Mouse (Mus musculus): Measurements from ENCODE around the gene Gm10401. TPM values are rescaled to one million over a fixed set of nuclear protein-coding genes. Genes with fewer than 3 reads are reported as not detected.

Gm10401 gene
- polyA plus RNA-seq, 1 experiment from 2014 or later: 60.9 TPM

DNA sequence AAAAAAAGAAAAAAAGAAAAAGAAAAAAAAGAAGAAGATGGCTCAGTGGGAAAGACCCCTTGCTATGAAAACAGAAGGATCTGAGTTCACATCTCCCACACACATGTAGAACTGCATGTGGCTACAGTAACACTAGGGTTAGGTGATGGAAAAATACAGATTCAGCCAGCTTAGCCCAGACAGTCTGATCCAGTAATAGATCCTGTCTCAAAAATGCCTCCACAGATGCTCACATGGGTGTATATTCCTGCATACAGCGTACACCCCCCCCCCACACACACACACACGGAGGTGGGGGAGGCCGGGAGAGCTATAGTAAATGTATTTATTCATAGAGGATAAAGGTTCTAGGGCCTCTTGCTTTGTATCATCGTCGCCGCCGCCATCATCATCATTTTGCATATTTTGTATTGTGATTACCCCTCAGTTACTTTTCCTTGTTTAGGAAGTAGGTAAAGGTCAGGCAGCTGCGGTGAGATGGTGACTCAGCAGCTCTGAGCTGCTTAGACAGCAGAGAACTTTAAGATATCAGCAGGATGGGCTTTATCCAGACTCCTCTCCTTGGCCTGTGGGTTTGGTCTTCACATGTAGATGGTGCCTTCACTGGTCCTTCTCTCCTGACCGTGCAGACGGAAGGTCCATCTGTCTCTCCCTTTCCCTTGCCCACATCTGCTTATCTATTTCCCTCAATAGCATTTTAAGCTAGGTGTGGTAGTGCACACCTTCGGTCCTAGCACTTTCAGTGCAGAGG is 29.2 kb downstream of the Gm10401 start:
- H3K27me3 ChIP-seq (ENCODE audit: control insufficient read depth, insufficient read depth, low read length): no peaks in the 10 kb centered on the region
- H3K4me2 ChIP-seq (ENCODE audit: low read depth, low read length): no peak overlapping the region
- no peak overlapping the region for H3K27ac ChIP-seq (ENCODE audit: low read depth, low read length)
- 90% methylated on average over 11 of the region's 11 CpGs for WGBS
- no peaks in the 10 kb centered on the region for H3K9me3 ChIP-seq (ENCODE audit: control insufficient read depth, low read length)
- H3K4me1 ChIP-seq (ENCODE audit: control insufficient read depth, insufficient read depth, low read length): no peaks in the 10 kb centered on the region
- ATAC-seq (ENCODE audit: low read depth): no peak
- no peak overlapping the region for H3K4me3 ChIP-seq (ENCODE audit: low read depth, low read length)
- no peak overlapping the region for H3K9ac ChIP-seq (replicated peaks; ENCODE audit: low read depth, low read length)
- H3K36me3 ChIP-seq (ENCODE audit: control insufficient read depth, insufficient read depth, low read length): no peaks in the 10 kb centered on the region

DNA sequence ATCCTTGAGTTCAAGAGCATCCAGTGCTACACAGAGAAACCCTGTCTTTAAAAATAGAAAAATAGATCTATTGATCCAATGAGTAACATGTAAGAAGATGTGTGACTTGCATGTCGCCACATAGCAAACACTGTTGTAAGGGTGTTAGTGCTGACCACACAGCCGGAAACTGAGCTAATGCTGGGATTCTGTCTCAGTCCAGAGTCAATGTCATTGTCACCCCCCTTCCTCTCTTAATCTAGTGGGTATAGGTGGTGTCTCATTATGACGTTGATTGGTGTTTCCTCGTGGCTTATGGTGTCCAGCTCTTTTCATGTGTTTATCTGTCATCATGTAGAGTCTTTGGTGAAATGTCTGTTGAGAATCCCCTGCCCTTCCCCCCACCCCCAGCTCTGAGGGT is 31.9 kb downstream of the Gm10401 start:
- no peak for ATAC-seq (ENCODE audit: low read depth)
- no peak overlapping the region for H3K4me2 ChIP-seq (ENCODE audit: low read depth, low read length)
- H3K4me3 ChIP-seq (ENCODE audit: low read depth, low read length): no peak overlapping the region
- no peaks in the 10 kb centered on the region for H3K4me1 ChIP-seq (ENCODE audit: control insufficient read depth, insufficient read depth, low read length)
- H3K36me3 ChIP-seq (ENCODE audit: control insufficient read depth, insufficient read depth, low read length): no peaks in the 10 kb centered on the region
- H3K9ac ChIP-seq (replicated peaks; ENCODE audit: low read depth, low read length): no peak overlapping the region
- H3K27me3 ChIP-seq (ENCODE audit: control insufficient read depth, insufficient read depth, low read length): no peaks in the 10 kb centered on the region
- WGBS: 90% methylated on average over 4 of the region's 4 CpGs
- H3K9me3 ChIP-seq (ENCODE audit: control insufficient read depth, low read length): no peaks in the 10 kb centered on the region
- H3K27ac ChIP-seq (ENCODE audit: low read depth, low read length): no peak overlapping the region

DNA sequence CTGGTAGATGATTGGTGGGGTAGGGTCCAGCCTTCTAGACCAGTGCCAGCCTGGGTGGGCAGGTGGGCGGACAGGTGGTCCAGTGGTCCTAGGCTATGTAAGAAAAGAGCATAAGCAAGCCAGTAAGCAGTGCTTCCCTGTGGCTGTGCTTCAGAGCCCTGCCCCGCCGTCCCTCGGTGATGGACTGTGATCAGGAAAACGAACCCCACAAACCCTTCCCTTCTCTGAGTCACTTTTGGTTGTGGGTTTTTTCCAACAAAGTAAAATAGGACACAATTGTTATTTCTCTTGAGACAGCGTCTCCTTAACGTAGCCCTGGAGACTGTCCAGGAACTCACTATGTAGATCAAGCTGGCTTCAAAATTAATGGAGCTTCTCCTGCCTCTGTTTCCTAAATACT is 34.7 kb downstream of the Gm10401 start:
- Histone ChIP-seq H3K4me2 (ENCODE audit: low read depth, low read length) (no peak overlapping the region), H3K9ac (replicated peaks; ENCODE audit: low read depth, low read length) (no peak overlapping the region), H3K27me3 (ENCODE audit: control insufficient read depth, insufficient read depth, low read length) (no peaks in the 10 kb centered on the region), H3K4me3 (ENCODE audit: low read depth, low read length) (no peak overlapping the region), H3K36me3 (ENCODE audit: control insufficient read depth, insufficient read depth, low read length) (no peaks in the 10 kb centered on the region), H3K27ac (ENCODE audit: low read depth, low read length) (no peak overlapping the region), H3K4me1 (ENCODE audit: control insufficient read depth, insufficient read depth, low read length) (no peaks in the 10 kb centered on the region), H3K9me3 (ENCODE audit: control insufficient read depth, low read length) (no peaks in the 10 kb centered on the region)
- 82% methylated on average over 7 of the region's 7 CpGs for WGBS
- ATAC-seq (ENCODE audit: low read depth): no peak

GRCm38 (mm10) chr5:115062566-115062965 is 35.5 kb downstream of the Gm10401 start:
- Histone ChIP-seq H3K27ac (ENCODE audit: low read depth, low read length) (no peak overlapping the region), H3K4me2 (ENCODE audit: low read depth, low read length) (no peak overlapping the region), H3K27me3 (ENCODE audit: control insufficient read depth, insufficient read depth, low read length) (no peaks in the 10 kb centered on the region), H3K4me3 (ENCODE audit: low read depth, low read length) (no peak overlapping the region), H3K9ac (replicated peaks; ENCODE audit: low read depth, low read length) (no peak overlapping the region), H3K4me1 (ENCODE audit: control insufficient read depth, insufficient read depth, low read length) (no peaks in the 10 kb centered on the region), H3K36me3 (ENCODE audit: control insufficient read depth, insufficient read depth, low read length) (no peaks in the 10 kb centered on the region), H3K9me3 (ENCODE audit: control insufficient read depth, low read length) (no peaks in the 10 kb centered on the region)
- 85% methylated on average over 1 of the region's 1 CpGs for WGBS
- ATAC-seq (ENCODE audit: low read depth): no peak

GRCm38 (mm10) chr5:115060977-115061376 is 37.1 kb downstream of the Gm10401 start:
- no peaks in the 10 kb centered on the region for H3K4me1 ChIP-seq (ENCODE audit: control insufficient read depth, insufficient read depth, low read length)
- H3K27ac ChIP-seq (ENCODE audit: low read depth, low read length): no peak overlapping the region
- H3K4me3 ChIP-seq (ENCODE audit: low read depth, low read length): no peak overlapping the region
- no peak for ATAC-seq (ENCODE audit: low read depth)
- H3K4me2 ChIP-seq (ENCODE audit: low read depth, low read length): no peak overlapping the region
- H3K27me3 ChIP-seq (ENCODE audit: control insufficient read depth, insufficient read depth, low read length): no peaks in the 10 kb centered on the region
- H3K9me3 ChIP-seq (ENCODE audit: control insufficient read depth, low read length): no peaks in the 10 kb centered on the region
- no peak overlapping the region for H3K9ac ChIP-seq (replicated peaks; ENCODE audit: low read depth, low read length)
- H3K36me3 ChIP-seq (ENCODE audit: control insufficient read depth, insufficient read depth, low read length): no peaks in the 10 kb centered on the region
- WGBS: 86% methylated on average over 3 of the region's 3 CpGs

GRCm38 (mm10) chr5:115060067-115060695 is 37.9 kb downstream of the Gm10401 start:
- H3K4me1 ChIP-seq (ENCODE audit: control insufficient read depth, insufficient read depth, low read length): no peaks in the 10 kb centered on the region
- H3K9ac ChIP-seq (replicated peaks; ENCODE audit: low read depth, low read length): no peak overlapping the region
- H3K4me3 ChIP-seq (ENCODE audit: low read depth, low read length): no peak overlapping the region
- H3K36me3 ChIP-seq (ENCODE audit: control insufficient read depth, insufficient read depth, low read length): no peaks in the 10 kb centered on the region
- H3K27me3 ChIP-seq (ENCODE audit: control insufficient read depth, insufficient read depth, low read length): no peaks in the 10 kb centered on the region
- no peaks in the 10 kb centered on the region for H3K9me3 ChIP-seq (ENCODE audit: control insufficient read depth, low read length)
- H3K4me2 ChIP-seq (ENCODE audit: low read depth, low read length): no peak overlapping the region
- WGBS: 93% methylated on average over 8 of the region's 8 CpGs
- ATAC-seq (ENCODE audit: low read depth): no peak
- no peak overlapping the region for H3K27ac ChIP-seq (ENCODE audit: low read depth, low read length)

- ATAC-seq (ENCODE audit: low read depth): no peak
- Histone ChIP-seq H3K4me1 (ENCODE audit: control insufficient read depth, insufficient read depth, low read length) (no peaks in the 10 kb centered on the region), H3K4me3 (ENCODE audit: low read depth, low read length) (no peak overlapping the region), H3K27me3 (ENCODE audit: control insufficient read depth, insufficient read depth, low read length) (no peaks in the 10 kb centered on the region), H3K36me3 (ENCODE audit: control insufficient read depth, insufficient read depth, low read length) (no peaks in the 10 kb centered on the region), H3K27ac (ENCODE audit: low read depth, low read length) (no peak overlapping the region), H3K4me2 (ENCODE audit: low read depth, low read length) (no peak overlapping the region), H3K9ac (replicated peaks; ENCODE audit: low read depth, low read length) (no peak overlapping the region), H3K9me3 (ENCODE audit: control insufficient read depth, low read length) (no peaks in the 10 kb centered on the region)
- 90% methylated on average over 7 of the region's 7 CpGs for WGBS
These were observed 39.4 kb downstream of the Gm10401 start for GRCm38 (mm10) chr5:115058584-115059297.

DNA sequence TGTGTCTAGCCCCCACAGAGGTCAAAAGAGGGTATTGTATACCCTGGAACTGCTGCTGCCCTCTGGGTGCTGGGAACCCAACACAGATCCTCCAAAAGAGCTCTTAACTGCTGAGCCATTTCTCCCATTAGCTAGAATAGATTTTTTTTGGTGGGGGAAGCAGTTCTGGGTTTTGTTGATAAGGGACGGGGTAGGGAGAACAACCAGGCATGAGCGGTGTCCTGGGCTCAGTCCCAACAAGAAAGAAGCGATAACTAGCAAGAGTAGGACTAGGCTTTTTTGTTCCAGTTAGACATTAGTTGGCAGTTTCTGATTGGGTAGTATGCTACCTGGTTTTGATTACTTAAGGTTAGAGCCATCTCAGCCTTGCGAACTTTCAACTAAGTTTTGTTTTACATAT is 40.9 kb downstream of the Gm10401 start:
- H3K27me3 ChIP-seq (ENCODE audit: control insufficient read depth, insufficient read depth, low read length): no peaks in the 10 kb centered on the region
- no peak overlapping the region for H3K27ac ChIP-seq (ENCODE audit: low read depth, low read length)
- H3K4me3 ChIP-seq (ENCODE audit: low read depth, low read length): no peak overlapping the region
- no peak overlapping the region for H3K4me2 ChIP-seq (ENCODE audit: low read depth, low read length)
- H3K36me3 ChIP-seq (ENCODE audit: control insufficient read depth, insufficient read depth, low read length): no peaks in the 10 kb centered on the region
- 0 out of 2 replicates have a peak, but pooled peaks cover 6% of the 10 kb centered on the region for H3K4me1 ChIP-seq (ENCODE audit: control insufficient read depth, insufficient read depth, low read length)
- H3K9me3 ChIP-seq (ENCODE audit: control insufficient read depth, low read length): no peaks in the 10 kb centered on the region
- 99% methylated on average over 4 of the region's 4 CpGs for WGBS
- H3K9ac ChIP-seq (replicated peaks; ENCODE audit: low read depth, low read length): no peak overlapping the region
- no peak for ATAC-seq (ENCODE audit: low read depth)

DNA sequence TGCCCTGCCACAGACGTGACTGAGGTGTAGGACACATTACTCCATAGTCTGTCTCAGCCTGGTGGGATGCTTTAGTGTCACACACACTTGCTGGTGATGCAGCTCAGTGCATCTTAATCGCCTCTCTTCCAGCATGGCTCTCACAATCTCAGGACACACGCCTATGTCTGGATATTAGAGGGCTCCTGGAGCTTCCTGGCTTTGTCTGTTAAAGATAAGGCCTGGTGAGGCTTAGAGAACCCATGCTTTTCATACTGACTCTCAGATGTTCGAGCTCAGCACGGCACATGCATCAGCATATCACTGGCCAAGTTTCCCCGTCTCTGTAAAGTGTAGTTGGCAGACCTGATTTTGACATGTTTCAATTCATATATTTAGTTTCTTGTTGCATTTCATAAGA is 42.7 kb downstream of the Gm10401 start:
- no peak overlapping the region for H3K4me3 ChIP-seq (ENCODE audit: low read depth, low read length)
- no peaks in the 10 kb centered on the region for H3K9me3 ChIP-seq (ENCODE audit: control insufficient read depth, low read length)
- H3K27me3 ChIP-seq (ENCODE audit: control insufficient read depth, insufficient read depth, low read length): no peaks in the 10 kb centered on the region
- H3K9ac ChIP-seq (replicated peaks; ENCODE audit: low read depth, low read length): no peak overlapping the region
- WGBS: 85% methylated on average over 6 of the region's 6 CpGs
- H3K36me3 ChIP-seq (ENCODE audit: control insufficient read depth, insufficient read depth, low read length): no peaks in the 10 kb centered on the region
- 0 out of 2 replicates have a peak, but pooled peaks cover 8% of the 10 kb centered on the region for H3K4me1 ChIP-seq (ENCODE audit: control insufficient read depth, insufficient read depth, low read length)
- ATAC-seq (ENCODE audit: low read depth): no peak
- no peak overlapping the region for H3K4me2 ChIP-seq (ENCODE audit: low read depth, low read length)
- H3K27ac ChIP-seq (ENCODE audit: low read depth, low read length): no peak overlapping the region
